Mouse (Mus musculus) yolk sac, embryonic 10.5 days (tissue): ENCODE data around the gene Fam69b.

Experiments
- DNase-seq: peaks from one replicate; pipeline ENCODE4 v3.0.0-alpha.2; 2017; ENCODE audit warnings: low spot score

Fam69b gene

DNA sequence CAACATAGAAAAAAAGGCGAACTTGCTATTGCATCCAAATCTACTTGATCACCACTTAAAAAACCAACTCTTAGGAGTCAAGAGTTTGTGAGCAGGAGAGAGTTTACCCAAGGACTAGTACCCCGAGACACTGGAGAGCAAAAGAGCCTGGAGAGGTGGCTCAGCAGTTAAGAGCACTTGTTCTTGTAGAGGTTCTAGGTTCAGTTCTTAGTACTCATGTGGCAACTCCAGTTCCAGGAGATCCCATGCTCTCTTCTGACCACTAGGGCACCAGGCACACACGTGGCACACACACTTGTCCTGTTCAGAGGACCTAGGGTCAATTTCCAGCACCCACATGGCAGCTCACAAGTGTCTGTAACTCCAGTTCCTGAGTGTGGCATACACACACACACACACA is 2.2 kb upstream of the Fam69b start:
- DNase-seq = no peak

DNA sequence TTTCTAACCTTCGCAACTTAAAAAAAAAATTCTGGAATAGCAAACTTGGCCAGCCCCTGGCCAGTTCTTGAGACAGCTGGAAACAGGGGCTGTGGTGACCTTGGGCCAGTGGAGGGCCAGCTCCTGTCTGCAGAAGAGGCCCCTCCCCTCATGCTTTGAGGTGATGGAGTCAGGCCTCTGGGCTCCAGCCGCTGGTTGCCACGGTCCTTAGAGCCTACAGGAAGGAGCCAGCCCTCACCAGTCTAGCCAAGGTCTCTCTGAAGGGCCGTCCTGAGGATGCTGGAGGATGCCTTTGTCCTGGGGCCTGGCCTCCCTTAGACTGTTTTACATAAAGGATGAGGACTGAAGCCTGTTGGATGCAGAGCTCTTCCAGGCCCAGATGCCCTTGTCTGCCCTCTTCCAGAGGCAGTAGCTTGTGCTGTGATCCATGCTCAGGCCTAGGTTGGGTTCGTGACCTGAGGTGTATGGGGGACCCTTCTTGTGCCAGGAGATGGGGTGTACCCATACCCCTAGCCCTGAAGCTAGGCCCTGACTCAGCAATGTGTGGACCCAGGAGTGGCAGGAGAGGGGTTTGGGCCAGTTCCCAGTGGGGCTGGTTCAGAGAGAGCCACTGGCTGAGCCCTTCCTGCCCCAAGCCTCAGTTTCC is 658 bp downstream of the Fam69b start:
- no peak for DNase-seq

DNA sequence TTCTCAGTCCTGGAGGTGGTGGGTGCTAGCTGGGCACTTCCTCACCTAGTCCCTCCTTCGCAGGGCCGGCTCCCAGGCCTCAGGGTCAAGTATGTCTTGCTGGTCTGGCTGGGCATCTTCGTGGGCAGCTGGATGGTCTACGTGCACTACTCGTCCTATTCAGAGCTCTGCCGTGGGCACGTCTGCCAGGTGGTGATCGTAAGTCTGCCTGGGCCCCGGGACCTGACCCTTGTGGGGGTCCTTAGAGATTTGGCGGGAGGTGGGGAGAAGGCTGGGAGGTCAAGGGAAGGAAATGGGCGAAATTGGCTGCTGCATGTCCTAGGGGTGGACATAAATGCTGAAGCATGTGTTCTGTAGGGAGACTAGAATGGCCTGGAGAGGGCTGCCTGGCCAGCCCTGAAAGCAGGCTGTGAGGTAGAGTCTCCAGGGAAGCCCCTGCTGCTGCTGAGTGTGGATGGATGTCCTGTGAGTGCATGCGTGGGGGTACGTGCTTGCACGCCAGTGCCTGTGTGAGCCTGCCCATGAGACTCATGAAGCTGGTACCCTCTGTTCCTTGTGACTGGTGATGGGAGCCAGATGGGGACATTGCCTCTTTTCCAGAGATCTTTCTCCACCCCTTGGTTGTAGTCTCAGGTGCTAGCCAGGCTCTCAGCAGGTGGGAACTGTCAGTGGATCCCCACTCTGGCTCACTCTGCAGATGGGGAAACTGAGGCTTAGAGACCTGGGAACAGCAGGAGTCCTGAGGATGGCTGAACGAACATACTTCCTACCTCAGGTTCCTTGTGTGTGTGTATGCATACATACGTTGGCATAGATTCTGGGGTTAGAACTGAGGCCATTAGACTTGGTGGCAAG is 4.5 kb downstream of the Fam69b start:
- no peak for DNase-seq

DNA sequence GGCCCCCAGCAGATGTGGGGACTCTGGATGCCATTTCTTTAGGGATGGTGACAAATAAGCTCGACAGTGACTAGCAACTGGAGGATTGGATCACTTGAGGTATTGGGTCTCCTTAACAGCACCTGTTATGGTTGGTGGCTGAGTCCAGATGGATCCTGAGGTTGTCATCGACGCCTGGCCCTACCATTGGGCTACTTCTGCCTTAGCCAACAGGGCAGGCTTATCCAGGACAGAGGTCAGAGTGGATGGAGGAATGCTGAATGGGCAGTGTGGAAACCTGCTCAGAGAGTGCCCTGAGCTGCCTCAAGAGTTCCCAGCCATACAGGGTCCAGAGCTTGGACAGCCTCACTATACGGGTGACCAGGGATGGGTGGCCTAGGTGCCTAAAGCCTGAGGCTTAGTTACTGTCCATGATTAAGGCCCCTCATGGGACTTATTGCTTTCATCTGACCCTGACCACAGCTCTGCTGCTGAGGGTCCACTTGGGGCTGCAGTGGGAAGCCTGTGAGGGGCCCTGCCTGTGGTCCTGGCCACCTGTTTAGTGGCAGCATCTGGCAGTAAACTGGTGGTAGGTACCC is 5.8 kb downstream of the Fam69b start:
- no peak for DNase-seq

DNA sequence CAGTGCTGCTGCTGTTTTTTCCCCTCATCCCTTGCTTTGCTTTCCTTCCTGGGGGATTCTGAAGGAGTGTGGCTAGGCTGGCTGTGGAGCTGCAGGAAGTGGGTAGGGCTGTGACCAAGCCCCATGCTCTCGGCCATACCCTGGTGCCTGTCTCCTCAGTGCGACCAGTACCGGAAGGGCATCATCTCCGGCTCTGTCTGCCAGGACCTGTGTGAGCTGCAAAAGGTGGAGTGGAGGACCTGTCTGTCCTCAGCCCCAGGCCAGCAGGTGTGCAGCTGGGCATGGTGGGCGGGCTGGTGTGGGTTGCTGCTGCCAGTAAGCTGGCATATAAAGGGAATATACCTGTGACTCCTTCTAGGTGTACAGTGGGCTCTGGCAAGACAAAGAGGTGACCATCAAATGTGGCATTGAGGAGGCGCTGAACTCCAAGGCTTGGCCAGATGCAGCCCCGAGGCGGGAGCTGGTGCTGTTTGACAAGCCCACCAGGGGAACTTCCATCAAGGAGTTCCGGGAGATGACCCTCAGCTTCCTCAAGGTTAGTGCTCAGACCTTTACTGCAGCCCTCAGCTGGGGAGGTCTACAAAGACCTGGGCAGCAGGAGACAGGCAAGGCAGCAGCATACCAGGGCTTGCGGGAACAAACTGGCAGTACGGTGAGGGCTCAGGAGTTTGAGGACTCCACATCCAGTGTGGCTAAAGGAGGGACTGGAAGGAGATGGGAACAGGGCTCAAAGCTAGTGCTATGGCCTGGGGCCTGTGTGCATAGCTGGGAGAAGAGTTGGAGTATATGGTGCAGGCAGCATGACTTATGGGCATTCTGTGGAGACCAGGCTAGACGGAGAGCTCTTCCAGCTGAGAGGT is 6.6 kb downstream of the Fam69b start:
- DNase-seq = no peak

DNA sequence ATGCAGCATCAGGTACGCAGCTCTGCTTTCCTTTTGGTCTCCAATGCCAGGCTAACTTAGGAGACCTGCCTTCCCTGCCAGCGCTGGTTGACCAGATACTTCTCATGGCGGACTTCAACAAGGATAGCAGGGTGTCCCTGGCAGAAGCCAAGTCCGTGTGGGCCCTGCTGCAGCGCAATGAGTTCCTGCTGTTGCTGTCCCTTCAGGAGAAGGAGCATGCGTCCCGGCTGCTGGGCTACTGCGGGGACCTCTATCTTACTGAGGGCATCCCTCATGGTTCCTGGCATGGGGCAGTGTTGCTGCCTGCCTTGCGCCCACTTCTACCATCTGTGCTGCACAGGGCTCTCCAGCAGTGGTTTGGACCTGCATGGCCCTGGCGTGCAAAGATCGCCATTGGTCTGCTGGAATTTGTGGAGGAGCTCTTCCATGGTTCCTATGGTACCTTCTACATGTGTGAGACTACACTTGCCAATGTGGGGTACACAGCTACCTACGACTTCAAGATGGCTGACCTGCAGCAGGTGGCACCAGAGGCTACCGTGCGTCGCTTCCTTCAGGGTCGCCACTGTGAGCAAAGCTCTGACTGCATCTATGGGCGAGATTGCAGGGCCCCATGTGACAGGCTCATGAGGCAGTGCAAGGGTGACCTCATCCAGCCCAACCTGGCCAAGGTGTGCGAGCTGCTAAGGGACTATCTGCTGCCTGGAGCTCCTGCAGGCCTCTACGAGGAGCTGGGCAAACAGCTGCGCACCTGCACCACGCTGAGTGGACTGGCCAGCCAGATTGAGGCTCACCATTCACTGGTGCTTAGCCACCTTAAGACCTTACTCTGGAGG is 7.5 kb downstream of the Fam69b start:
- peak; percentile 26 for DNase-seq

DNA sequence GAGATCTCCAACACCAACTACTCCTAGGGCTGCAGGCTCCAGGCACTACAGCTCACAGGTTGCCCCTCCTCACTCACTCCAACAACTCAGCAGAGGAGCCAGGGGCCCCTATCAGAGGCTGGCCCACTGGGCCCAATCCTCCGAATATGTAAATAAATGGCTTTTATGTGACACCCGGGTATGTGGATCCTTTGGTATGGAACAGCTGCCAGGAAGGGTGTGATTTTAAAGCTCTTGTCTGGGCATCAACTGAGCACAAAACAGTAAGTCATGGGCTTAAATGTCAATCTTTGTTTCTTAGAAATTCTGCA is 8.0 kb downstream of the Fam69b start:
- DNase-seq = no peak

DNA sequence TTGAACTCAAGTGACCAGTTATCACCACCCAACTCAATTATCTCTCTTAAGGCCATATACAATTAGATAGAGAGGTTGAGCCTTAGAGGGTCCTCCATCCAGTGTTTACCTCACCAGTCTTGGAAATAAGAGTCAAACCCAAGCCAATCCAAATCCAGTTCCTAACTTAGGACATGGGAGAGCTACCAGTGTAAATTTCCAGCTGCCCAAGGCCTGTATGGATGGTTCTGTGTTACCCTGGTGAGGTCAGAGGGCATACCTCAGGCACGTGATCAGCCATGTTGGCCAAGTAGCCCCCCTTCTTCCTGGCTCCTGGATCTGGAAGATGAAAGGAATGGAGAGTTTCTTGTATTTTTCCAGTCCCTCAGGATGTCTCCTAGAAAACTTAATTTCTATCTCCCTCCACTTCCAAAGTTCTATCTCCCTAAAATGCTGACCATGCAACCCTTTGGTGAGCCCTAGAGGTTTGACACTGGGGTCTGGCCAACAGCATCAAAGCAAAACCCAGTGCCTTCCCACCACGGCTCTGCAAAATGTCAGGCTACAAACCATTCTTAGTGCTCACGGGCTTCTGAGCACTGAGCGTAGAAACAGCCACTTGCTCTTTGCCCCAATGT is 9.2 kb downstream of the Fam69b start:
- DNase-seq = no peak

DNA sequence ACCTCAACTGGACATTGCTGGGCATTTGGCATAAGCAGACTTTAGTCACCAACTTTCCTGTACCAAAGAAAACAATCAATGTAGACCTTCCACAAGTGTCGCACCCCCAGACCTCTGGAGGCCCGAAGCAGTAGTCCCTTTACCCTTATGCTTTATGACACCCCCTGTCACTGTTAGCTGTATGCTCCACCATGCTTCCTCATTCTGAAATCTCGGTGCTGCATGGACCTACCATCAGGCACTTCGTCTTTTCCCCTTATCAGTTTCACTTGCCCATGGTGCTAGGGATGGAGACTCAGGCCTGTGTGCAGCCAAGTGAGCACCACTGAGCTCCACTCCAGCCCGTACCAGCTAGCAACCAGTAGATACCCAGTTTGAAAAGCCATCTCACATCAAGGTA is 9.8 kb downstream of the Fam69b start:
- DNase-seq = no peak

GRCm38 (mm10) chr2:26638572-26638971 is 10.3 kb downstream of the Fam69b start:
- no peak for DNase-seq

GRCm38 (mm10) chr2:26639083-26639482 is 10.8 kb downstream of the Fam69b start:
- peak; percentile 49 for DNase-seq

- DNase-seq = peak; percentile 93
Measured at GRCm38 (mm10) chr2:26639838-26640830, 11.9 kb downstream of the Fam69b start.

- DNase-seq = no peak
Measured at GRCm38 (mm10) chr2:26641006-26641647, 12.9 kb downstream of the Fam69b start.

DNA sequence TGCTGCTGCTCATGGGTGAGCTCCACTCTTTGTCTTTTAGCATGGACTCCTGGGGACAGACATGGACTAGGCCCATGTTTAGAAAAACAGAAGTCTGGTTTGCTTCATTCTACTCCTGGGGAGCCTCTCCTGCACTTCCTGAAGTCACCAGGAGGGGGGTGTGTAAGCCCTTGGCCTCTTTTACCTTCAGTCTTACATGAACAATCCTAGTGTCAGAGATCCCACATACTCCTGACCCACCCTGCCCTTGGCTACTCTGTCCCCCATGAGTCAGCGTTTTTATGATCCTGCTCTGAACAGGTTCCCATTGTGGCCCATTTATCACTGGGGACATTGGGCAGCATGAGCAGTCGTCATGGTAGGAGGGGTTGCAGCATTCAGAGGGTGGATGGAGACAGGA is 15.7 kb downstream of the Fam69b start:
- DNase-seq = no peak

- peak; percentile 74 for DNase-seq
Measured at GRCm38 (mm10) chr2:26646643-26647293, 18.5 kb downstream of the Fam69b start.

- no peak for DNase-seq
Measured at GRCm38 (mm10) chr2:26654687-26655086, 26.4 kb downstream of the Fam69b start.

- DNase-seq = no peak
Measured at GRCm38 (mm10) chr2:26657426-26657825, 29.2 kb downstream of the Fam69b start.

GRCm38 (mm10) chr2:26661143-26661752 is 33.0 kb downstream of the Fam69b start:
- no peak for DNase-seq
